Mouse (Mus musculus) embryonic fibroblast, embryonic 13.5 days (primary cell): ENCODE measurements at regions not wholly inside any gene's neighbourhood (a gene's known extent, or its start where the extent isn't known, plus 50 kb on each side); places are given as distances from the start of the nearest gene placed in this dataset.

Experiments
- CTCF ChIP-seq: IDR thresholded peaks from 2 replicates; pipeline ENCODE4 v1.5.1; 2011; ENCODE audit warnings: mild to moderate bottlenecking, control low read depth, low read length, moderate library complexity, borderline replicate concordance; ENCODE audit not compliant: insufficient read depth
- POLR2A ChIP-seq: IDR thresholded peaks from 2 replicates; pipeline ENCODE4 v1.6.1; 2011; ENCODE audit warnings: low read depth, mild to moderate bottlenecking, control low read depth, low read length, moderate library complexity

GRCm38 (mm10) chr2:131676736-131677135 lies 114.7 kb upstream of the Adra1d start:
- TF ChIP-seq CTCF (no peak), POLR2A (no peak)
